Mouse (Mus musculus): ENCODE data around the gene Rtn4.

Rtn4 gene

GRCm38 (mm10) chr11:29761387-29761786 is 68.6 kb downstream of the Rtn4 start:
- no peak for DNase-seq (ENCODE audit: inconsistent age in 2 of 2, low spot score in 1 of 2)

GRCm38 (mm10) chr11:29762768-29763167 is 70.0 kb downstream of the Rtn4 start:
- DNase-seq (ENCODE audit: inconsistent age in 2 of 2, low spot score in 1 of 2), result no peak

DNA sequence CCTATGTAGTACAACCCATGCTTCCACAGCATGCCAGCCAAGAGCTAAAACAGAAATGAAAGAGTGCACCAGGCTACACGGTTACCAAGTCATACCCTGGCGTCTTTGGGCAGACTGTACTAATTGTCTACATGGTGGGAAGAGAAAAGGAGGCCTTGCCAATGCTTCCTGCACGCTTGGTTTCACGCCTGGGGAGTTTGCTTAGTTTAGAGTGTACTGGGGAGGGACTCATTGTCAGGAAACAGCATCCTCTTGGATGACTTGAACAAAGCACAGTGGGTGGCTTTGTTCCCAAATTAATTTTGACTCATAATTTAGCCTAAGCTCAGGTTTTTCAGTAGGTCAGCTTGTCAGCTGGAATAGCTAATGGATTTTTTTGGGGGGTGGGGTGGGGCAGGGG is 72.3 kb downstream of the Rtn4 start:
- no peak for DNase-seq (ENCODE audit: inconsistent age in 2 of 2, low spot score in 1 of 2)

- no peak for DNase-seq (ENCODE audit: inconsistent age in 2 of 2, low spot score in 1 of 2)
Observed at GRCm38 (mm10) chr11:29766313-29766982, 73.7 kb downstream of the Rtn4 start.

DNA sequence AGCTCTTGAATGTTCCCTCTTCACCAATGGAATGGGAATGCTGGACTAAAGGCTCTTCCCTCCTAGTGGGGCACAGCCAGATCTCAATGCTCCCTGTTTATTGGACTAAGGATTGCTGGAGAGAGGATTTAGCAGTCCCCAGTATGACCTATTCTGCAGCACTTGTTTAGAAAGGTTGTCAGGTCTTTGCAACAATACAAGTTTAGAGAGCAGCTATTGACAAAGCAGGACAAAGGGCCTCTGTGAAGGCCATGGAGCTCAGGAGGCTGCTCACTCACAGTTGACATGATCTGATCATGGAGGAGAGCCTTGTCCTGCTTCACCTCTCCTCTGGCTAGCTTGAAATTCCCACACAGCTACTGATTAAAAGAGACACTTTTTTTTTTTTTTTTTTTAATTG is 75.8 kb downstream of the Rtn4 start:
- DNase-seq (ENCODE audit: inconsistent age in 2 of 2, low spot score in 1 of 2), result no peak

- no peak for DNase-seq (ENCODE audit: inconsistent age in 2 of 2, low spot score in 1 of 2)
Observed at GRCm38 (mm10) chr11:29770666-29771400, 78.1 kb downstream of the Rtn4 start.

DNA sequence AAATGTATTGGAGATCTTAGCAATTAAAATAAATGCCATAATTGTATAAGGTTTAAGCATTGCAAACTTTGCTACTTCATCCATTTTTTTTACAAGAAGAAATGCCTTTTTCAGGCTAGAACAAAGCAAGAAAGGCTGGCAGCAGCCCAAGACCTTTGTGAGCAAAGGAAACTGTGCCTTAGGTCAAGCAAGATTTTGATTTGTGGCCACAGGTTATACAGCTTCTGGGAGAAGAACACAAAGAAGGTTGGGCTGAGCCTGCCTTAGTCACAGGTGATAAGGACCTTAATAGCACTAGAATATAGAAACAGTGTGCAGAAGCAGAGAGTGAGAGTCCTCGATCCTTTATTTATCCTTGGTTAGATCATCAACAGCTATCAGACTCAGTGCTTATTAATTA is 79.5 kb downstream of the Rtn4 start:
- peak in 1 of 2 experiments; percentile 54 for DNase-seq (ENCODE audit: inconsistent age in 2 of 2, low spot score in 1 of 2)

- no peak for DNase-seq (ENCODE audit: inconsistent age in 2 of 2, low spot score in 1 of 2)
Observed at GRCm38 (mm10) chr11:29774296-29774695, 81.5 kb downstream of the Rtn4 start.

DNA sequence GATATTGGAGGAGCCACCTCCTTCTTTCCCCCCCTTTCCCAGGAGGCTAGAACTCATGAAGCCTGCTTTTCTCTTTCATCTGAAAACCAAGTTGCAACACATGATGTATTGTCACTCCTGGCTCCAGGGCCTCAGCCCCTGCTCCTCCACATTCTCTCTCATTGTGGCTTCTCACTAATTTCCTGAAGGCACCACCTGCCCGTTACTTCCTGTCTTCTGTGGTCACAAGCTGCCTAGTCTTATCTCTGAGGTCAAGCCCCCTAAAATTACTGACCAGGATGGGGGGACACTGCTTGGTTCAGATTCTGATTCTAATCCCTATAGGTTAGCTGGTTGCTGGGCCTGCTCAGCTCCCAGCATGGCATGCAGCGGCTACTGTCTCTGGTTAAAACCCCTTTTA is 82.0 kb downstream of the Rtn4 start:
- no peak for DNase-seq (ENCODE audit: inconsistent age in 2 of 2, low spot score in 1 of 2)

GRCm38 (mm10) chr11:29777964-29778363 is 85.2 kb downstream of the Rtn4 start:
- DNase-seq (ENCODE audit: inconsistent age in 2 of 2, low spot score in 1 of 2), result no peak

DNA sequence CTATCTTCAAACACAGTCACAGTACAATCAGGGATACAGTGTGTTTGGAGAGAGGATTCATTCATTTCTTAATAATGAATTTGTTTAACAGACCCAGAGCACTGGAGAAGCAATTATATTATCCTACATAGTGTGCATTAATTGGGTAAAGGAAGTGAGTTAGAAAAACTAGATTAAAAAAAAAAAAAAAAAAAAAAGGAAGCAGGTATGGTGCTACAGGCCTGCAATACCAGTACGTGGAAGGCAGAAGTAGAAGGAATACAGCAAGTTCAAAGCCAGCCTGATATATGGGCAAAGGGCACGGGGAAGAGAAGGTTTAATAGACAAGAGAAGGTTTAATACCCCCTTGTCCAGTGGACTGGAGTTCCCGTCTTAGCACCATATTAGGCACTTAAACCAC is 86.2 kb downstream of the Rtn4 start:
- no peak for DNase-seq (ENCODE audit: inconsistent age in 2 of 2, low spot score in 1 of 2)

DNA sequence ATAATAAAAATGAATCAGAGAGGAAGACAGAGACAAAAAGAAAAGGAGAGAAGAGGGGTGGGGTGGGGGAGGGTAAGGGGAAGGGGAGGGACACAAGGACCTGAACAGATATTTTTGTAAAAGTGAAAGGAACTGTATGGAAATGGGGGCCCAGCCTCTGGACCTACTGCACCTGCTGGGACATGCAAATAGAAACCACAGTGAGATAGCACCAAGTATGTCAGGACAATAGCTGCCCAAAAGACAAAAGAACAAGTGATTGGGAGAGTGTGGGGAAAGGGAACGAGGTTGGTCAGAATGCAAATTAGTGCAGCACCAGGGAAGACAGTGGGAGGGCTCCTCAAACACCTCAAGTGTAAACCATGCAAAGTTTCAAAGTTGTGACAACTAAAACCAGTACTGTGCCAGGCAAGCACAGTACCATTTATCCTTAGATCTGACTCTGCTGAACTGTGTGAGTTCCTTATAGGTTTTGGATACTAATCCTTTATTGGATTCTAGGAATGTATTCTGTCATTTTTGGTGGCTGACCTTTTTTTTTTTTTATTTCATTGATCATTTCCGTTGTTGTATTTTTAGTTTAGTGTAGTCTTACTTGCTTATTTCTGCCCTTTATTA is 86.8 kb downstream of the Rtn4 start:
- no peak for DNase-seq (ENCODE audit: inconsistent age in 2 of 2, low spot score in 1 of 2)

- peak in 1 of 2 experiments; percentile 45 for DNase-seq (ENCODE audit: inconsistent age in 2 of 2, low spot score in 1 of 2)
Observed at GRCm38 (mm10) chr11:29786583-29787219, 94.0 kb downstream of the Rtn4 start.

- DNase-seq (ENCODE audit: inconsistent age in 2 of 2, low spot score in 1 of 2), result no peak
Observed at GRCm38 (mm10) chr11:29787473-29787872, 94.7 kb downstream of the Rtn4 start.

GRCm38 (mm10) chr11:29788499-29788898 is 95.8 kb downstream of the Rtn4 start:
- no peak for DNase-seq (ENCODE audit: inconsistent age in 2 of 2, low spot score in 1 of 2)

GRCm38 (mm10) chr11:29788921-29789638 is 96.3 kb downstream of the Rtn4 start:
- DNase-seq (ENCODE audit: inconsistent age in 2 of 2, low spot score in 1 of 2), result no peak

- no peak for DNase-seq (ENCODE audit: inconsistent age in 2 of 2, low spot score in 1 of 2)
Observed at GRCm38 (mm10) chr11:29790796-29791195, 98.0 kb downstream of the Rtn4 start.
